Mouse (Mus musculus) cortical plate, adult 2 months (tissue): ENCODE measurements around the gene Vps35l. TPM values are rescaled to one million over a fixed set of nuclear protein-coding genes. Genes with fewer than 3 reads are reported as not detected.

ENCODE experiments used
- H3K27ac ChIP-seq: fragments of 200-500 bp; 2 replicates; pipeline ENCODE4 v1.5.1; 2012; ENCODE audit warnings: low read length, control low read depth, inconsistent platforms; ENCODE audit not compliant: insufficient read depth
- H3K4me1 ChIP-seq: fragments of 200-500 bp; 2 replicates; pipeline ENCODE4 v1.6.1; 2011; ENCODE audit warnings: low read length; ENCODE audit not compliant: control insufficient read depth, insufficient read depth
- H3K4me3 ChIP-seq: fragments of 200-500 bp; 2 replicates; pipeline ENCODE4 v1.5.1; 2011; ENCODE audit warnings: mild to moderate bottlenecking, low read length, control low read depth; ENCODE audit not compliant: insufficient read depth
- CTCF ChIP-seq: fragments of 200-500 bp; IDR thresholded peaks from 2 replicates; pipeline ENCODE4 v1.5.1; 2011; ENCODE audit warnings: mild to moderate bottlenecking, control low read depth, low read length; ENCODE audit not compliant: insufficient read depth; ENCODE audit errors: extremely low read depth
- POLR2A ChIP-seq: fragments of 200-500 bp; IDR thresholded peaks from 2 replicates; pipeline ENCODE4 v1.6.1; 2011; ENCODE audit warnings: mild to moderate bottlenecking, low read length, control low read depth; ENCODE audit not compliant: insufficient read depth; ENCODE audit errors: extremely low read depth
- polyA plus RNA-seq: library from polyadenylated mRNA; depleted of rRNA; stranded (reverse); fragments of >200 nt; gene quantifications from 2 replicates; pipeline ENCODE4 v1.2.3, GENCODE M21; 2012

Vps35l gene
- polyA plus RNA-seq, 1 experiment: 57.4 TPM

GRCm38 (mm10) chr7:118706488-118706887 lies 33.5 kb upstream of the Vps35l start:
- no peak overlapping the region for H3K4me3 ChIP-seq
- H3K4me1 ChIP-seq: peaks cover 11% of the 10 kb centered on the region; the same call in 1 of the 2 replicates
- H3K27ac ChIP-seq: no peak overlapping the region
- TF ChIP-seq POLR2A (no peak), CTCF (no peak)

- peaks cover 11% of the 10 kb centered on the region; the same call in 1 of the 2 replicates for H3K4me1 ChIP-seq
- H3K4me3 ChIP-seq: no peak overlapping the region
- TF ChIP-seq CTCF (no peak), POLR2A (no peak)
- no peak overlapping the region for H3K27ac ChIP-seq
Observed at GRCm38 (mm10) chr7:118707216-118707615, 32.8 kb upstream of the Vps35l start.

GRCm38 (mm10) chr7:118708002-118708401 lies 32.0 kb upstream of the Vps35l start:
- TF ChIP-seq POLR2A: no peak
- no peak for TF ChIP-seq CTCF
- H3K27ac ChIP-seq: no peak overlapping the region
- H3K4me3 ChIP-seq: no peak overlapping the region
- peaks cover 11% of the 10 kb centered on the region; the same call in 1 of the 2 replicates for H3K4me1 ChIP-seq

GRCm38 (mm10) chr7:118710776-118711175 lies 29.2 kb upstream of the Vps35l start:
- no peak overlapping the region for H3K4me3 ChIP-seq
- peaks cover 5% of the 10 kb centered on the region for H3K4me1 ChIP-seq
- H3K27ac ChIP-seq: no peak overlapping the region
- TF ChIP-seq CTCF (no peak), POLR2A (no peak)

GRCm38 (mm10) chr7:118712228-118713173 lies 27.5 kb upstream of the Vps35l start, which contains the start of gene Ccp110:
Gene Ccp110, plus strand, starts transcription at chr7:118712552.
- H3K27ac ChIP-seq: 0 out of 2 replicates have a peak within 1 kb of the TSS, but pooled peaks have one; percentile 9
- H3K4me3 ChIP-seq: peak within 1 kb of the TSS; percentile 91
- peaks cover 2% of the 10 kb centered on the region for H3K4me1 ChIP-seq
- TF ChIP-seq POLR2A (peak; percentile 75; the same call in 1 of the 2 replicates), CTCF (no peak)

GRCm38 (mm10) chr7:118714873-118715272 lies 25.2 kb upstream of the Vps35l start:
- Histone ChIP-seq H3K27ac (no peak overlapping the region), H3K4me3 (no peak overlapping the region), H3K4me1 (peaks cover 2% of the 10 kb centered on the region)
- TF ChIP-seq CTCF (no peak), POLR2A (no peak)

GRCm38 (mm10) chr7:118718066-118718465 lies 22.0 kb upstream of the Vps35l start:
- Histone ChIP-seq H3K4me1 (peaks cover 2% of the 10 kb centered on the region), H3K27ac (peak overlapping the region; percentile 91), H3K4me3 (no peak overlapping the region)
- TF ChIP-seq POLR2A: no peak
- TF ChIP-seq CTCF: no peak

- Histone ChIP-seq H3K27ac (no peak overlapping the region), H3K4me3 (no peak overlapping the region), H3K4me1 (no peaks in the 10 kb centered on the region)
- TF ChIP-seq POLR2A (no peak), CTCF (no peak)
Observed at GRCm38 (mm10) chr7:118723927-118724326, 16.1 kb upstream of the Vps35l start.

- Histone ChIP-seq H3K4me1 (no peaks in the 10 kb centered on the region), H3K27ac (no peak overlapping the region), H3K4me3 (no peak overlapping the region)
- TF ChIP-seq CTCF (no peak), POLR2A (no peak)
Observed at GRCm38 (mm10) chr7:118725459-118725858, 14.6 kb upstream of the Vps35l start.

- Histone ChIP-seq H3K4me1 (no peaks in the 10 kb centered on the region), H3K4me3 (no peak overlapping the region), H3K27ac (no peak overlapping the region)
- TF ChIP-seq POLR2A (no peak), CTCF (no peak)
Observed at GRCm38 (mm10) chr7:118728846-118729587, 11.0 kb upstream of the Vps35l start.
